Mouse (Mus musculus) lung, postnatal 36 days (tissue): ENCODE results near the gene Pxt1.
"Not testable (repeated sequence)": the region's sequence is repeated elsewhere in the genome, so short reads cannot be mapped to it uniquely, and the experiment has no call there.

Source experiments
- DNase-seq: peaks from one replicate; pipeline ENCODE4 v3.0.0; 2022; ENCODE audit warnings: mixed read lengths

Gene Pxt1

DNA sequence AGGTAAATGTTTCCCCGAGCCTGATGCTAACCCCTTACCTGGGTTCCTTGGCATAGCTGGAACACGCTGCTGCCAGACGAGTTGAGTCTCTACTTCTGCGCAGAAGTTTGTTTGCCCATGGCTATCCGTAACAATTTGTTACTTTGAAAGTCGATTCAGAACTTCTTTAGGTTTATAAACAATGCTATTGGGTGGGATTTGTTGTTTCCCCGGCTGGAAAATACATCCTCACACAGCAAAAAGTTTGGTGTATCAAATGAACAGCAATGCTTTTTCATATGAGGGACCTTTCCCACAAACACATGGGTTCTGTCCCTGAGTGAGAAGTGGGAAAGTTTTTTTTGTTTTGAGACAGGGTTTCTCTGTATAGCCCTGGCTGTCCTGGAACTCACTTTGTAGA is at the start of gene Pxt1:
Gene Pxt1, minus strand, starts transcription at position 101 of the 400 bp plus-strand sequence.
- DNase-seq, result no peak

DNA sequence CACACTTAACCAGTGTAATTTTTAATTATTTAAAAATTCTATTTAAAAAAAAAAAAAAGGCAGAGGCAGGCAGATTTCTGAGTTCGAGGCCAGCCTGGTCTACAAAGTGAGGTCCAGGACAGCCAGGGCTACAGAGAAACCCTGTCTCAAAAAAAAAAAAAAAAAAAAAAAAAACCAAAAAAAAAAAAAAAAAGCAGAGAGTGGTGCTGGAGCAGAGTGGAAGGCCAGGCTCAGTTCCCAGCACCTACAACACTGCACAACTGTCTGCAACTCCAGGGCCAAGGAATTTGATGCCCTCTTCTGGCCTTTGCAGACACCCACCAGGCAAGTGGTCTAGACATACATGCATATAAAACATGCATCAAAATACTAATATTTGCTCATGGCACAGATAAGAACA is 49.4 kb upstream of the Pxt1 start:
- not testable (repeated sequence) for DNase-seq

DNA sequence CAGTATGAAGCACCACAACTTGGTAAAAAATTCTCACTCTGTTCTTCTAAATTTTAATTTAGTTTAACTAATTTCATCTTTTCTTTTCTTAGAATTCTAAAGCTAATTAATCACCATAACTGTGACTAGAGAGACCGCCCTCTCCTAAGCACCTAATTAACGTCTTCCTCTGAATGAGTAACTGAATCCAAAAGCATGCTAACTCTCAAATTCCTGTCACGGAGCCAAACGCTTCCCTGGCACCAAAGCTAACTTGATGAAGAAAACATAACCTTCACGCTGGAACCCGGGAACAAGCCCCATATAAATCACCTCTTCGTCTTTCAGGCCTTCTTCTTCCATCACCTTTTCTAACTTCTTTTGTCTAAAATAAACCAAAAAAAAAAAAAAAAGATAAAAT is 48.5 kb upstream of the Pxt1 start:
- peak; percentile 60 for DNase-seq

DNA sequence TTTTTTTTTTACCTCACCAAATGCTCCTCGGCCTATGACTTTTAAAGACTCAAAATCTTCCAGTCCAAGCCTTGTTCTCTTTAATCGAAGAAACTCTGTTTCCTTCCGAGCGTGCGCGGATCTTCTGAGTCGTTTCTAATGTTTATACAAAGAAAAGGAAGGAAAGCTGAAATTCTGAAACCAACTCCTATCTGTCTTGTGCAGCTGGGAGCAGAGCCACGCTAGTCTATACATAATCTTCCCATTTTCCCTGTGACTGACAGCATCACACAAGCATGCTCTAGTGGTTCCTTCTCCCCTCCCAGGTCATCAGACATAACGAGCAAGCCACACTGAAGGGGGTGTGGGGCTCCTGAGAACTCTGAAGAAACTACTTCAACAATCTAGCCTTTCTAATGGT is 47.6 kb upstream of the Pxt1 start:
- DNase-seq, result no peak

DNA sequence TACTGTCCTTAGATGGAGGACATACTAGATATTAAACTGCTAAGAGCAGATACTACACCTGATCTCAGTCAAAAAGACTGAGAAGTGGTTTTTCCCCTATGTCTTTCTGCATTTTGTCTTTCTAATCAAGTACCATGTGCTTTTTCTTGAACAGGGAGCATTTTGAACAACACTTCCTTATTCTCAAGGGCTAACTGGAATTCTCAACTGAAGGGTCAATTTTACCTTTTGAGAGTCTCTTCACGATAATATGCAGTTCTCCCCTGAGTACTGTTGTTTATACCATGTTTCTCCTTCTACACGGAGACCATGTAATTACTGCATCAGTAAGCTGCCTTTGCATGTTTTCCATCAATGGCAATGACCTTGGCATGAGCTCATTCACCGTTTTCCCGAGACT is 46.4 kb upstream of the Pxt1 start:
- DNase-seq, result no peak

DNA sequence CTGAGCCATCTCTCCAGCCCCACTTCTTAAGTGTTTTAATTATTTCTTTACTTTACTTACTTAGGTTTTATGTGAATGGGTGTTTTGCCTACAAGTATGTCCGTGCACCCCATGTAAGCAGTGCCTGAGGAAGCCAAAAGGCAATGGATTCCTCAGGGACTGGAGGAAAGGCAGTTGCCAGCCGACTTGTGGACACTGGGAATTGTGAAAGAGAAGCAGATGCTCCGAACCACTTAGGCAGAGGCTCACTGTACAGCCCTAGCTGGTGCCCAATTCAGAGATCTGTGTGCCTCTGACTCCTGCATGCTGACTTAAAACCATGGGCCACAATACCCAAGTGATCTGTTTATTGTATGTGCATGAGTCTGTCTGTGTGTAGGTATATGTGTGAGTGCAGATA is 45.4 kb upstream of the Pxt1 start:
- no peak for DNase-seq

DNA sequence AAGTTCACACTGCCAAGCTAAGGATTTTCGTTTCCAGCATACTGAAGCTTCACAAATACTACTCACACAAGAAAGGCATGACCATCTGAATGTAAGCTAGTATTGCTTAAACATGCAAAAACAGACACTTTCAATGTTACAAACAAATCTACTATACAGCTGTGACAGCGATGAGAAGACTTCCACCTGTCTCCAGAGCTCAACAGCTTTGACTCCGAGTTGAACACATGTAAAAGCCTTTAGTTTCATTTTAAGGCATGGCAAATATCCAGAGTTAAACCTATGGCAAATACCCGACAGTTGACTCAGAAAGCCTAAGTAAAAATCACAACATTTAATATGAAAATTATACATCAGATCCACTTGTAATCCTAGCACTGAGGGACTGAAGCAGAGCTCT is 44.7 kb upstream of the Pxt1 start:
- DNase-seq, result no peak

DNA sequence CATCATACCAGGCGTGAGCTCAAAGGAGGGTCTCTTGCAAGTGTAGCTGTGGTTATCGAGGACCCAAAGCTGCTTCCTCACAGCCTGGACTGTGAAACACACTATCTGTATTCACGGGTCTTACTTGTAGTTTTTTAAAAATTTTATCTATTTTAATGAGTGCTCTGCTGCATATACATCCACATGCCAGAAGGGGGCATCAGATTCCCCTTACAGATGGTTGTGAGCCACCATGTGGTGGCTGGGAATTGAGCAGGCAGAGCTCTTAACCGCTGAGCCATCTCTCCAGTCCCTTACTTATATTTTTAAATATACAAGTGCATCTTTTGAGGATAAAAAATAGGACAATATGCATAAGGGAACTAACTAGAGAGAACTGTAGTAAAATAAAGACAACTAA is 44.1 kb upstream of the Pxt1 start:
- DNase-seq, result peak; percentile 63

DNA sequence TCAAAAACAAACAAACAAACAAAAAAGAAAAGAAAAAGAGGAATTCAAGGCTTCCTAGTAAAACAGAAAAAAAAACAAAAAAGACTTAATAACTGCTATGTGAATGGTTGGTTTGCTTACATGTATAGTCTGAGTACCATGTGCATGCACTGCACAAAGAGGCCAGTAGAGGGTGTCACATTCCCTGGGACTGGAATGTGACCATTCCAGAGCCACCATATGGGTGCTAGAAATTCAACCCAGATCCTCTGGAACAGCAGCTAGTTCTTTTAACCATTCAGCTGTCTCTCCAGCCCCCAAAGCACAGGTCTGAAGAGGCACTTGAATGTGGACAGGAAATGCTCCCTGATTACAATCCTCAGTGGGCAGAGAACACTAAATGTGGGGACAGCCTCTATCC is 43.2 kb upstream of the Pxt1 start:
- peak; percentile 61 for DNase-seq

DNA sequence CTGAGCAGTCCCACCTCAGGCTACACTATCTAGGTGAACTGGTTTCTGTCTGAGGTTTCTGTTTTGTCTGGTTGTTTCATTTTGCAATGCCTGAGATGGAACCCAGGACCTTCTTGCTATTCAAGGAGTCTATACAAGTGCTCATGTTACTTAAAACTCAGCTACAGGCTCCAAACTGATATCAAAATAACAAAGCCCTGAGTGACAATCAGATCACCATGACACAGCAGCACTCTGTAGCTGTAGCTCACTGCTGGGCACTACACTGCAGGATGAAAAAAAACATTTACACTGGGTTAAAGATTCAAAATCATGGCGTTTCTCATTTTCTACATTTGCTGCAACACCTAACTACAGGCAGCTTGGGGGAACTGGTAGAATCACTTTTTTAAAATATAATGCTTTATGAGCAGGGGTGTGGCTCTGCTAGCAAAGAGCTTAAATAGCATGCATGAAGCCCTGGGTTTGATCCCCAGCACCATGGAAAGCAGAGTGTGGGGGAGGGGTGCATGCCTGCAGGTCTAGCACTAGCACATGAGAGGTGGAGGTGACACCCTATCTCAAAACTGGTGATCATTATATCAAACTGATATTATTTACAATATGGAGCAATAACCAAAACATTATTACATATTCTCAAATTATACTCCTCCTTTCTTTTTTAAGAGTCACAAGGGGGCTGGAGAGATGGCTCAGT is 41.2 kb upstream of the Pxt1 start:
- DNase-seq, result no peak

DNA sequence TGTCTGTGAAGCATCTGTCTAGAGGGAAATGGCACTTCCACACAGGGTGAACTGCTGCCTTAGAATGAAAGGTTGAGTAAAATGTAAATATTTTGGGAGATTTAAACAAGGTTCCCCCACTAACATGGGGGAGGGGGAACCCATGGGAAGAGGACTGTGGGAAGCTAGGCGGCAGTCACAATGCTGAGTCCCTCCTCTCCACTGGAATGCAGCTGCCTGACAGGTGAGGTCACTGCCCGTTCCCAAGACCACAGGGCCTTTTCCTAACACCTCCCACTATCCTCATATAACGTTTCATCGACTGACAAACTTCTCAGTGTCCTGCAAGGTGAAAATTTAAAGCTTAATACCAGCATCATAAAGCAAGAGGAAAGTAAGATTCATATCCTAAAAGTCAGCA is 39.0 kb upstream of the Pxt1 start:
- no peak for DNase-seq

DNA sequence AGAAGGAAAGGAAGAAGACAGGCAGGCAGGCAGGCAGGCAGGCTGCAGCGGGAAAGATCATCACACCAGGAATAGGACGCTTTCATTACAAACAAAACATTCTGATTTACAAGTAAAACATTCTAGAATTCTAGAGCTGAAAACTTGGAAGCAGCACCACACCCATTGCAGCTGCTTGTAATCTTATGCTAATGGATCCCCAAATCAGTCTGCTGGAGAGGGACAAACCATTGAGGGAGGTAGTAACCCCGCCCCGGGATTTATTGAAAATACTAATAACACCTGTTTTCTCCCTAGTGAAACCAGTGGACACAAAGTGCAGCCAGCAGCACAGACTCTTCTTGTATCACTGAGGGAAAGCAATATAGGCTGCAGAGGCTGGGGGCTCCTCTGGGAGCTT is 37.4 kb upstream of the Pxt1 start:
- no peak for DNase-seq

DNA sequence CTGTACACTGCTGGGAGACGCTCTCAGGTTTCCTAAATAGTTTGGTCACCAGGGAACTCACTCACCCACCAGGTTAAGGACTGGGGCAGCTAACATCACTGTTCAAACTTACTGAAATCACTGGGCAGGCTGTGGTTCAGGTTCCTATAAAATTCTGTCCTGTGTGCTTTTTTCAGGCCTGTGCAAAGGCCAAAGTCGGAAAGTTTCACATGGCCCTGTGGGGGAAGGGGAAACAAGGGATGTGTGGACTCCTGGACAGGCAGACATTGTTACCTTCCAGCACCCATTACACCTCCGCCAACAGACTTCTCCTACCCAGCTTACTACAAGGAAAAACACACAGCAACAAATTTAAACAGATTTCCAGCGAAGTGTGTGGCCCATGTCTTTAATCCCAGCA is 35.5 kb upstream of the Pxt1 start:
- DNase-seq, result no peak

DNA sequence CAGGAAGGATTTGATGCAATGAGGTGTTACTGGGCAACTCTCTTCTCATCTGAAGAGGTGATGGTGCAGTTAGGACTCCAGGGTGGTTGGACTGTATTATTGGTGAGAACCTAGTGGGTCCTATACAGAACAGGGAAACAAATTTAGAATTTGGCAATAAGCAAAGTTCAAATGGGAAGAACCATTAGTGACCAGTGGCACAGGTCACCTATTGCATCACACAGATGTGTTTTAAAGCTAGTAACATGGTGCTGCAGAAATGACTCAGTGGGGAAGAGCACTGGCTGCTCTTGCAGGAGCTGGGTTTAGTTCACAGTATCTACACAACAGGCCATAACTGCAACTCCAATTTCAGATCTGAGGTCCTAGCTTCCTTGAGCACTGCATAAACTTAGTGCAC is 26.5 kb upstream of the Pxt1 start:
- DNase-seq, result no peak

DNA sequence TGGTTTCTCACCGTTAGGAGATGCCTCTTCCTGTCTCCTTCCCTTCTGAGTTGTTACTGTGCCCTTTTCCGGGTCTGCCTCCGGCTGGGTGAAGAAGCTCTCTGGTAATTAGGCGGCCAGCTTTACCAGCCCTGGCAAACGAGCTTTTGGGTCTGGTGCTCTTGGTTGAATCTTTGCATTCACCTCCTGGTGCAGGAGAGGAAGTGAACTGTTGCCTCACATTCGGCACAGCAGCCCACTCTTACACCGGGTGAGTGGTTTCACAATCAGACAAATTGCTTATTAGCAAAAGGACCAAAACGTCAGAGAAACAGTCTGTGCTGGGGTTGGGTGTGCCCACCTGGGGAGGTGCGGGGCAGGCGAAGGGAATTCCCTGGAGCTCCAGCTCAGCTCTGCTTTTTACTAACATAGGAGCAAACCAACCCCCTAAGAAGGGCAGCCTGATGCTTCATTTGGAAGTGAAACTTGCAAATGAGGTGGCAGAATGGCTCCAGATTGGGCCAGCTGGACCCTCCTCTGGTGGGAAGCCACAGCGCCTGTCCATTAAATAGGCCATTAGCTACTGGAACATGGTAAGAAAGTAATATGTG is 23.5 kb upstream of the Pxt1 start:
- peak; percentile 51 for DNase-seq

DNA sequence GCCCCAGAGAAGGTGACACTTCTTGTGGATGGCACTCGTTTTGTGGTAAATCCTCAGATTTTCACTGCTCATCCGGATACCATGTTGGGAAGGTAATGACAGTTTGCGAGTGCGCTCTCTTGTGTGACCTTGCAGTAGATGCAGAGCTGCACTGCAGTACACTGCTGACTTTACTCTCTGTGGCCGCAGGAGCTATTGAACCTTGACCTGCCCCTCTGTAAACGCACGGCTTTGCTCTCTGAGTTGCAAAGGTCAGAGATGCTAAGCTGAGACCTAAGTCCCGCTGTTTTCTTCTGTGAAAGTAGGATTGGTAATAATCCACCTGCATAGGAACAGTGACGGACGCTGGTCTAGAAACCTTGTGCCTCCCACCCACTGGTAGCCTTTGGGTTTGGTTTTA is 18.0 kb upstream of the Pxt1 start:
- DNase-seq, result no peak

DNA sequence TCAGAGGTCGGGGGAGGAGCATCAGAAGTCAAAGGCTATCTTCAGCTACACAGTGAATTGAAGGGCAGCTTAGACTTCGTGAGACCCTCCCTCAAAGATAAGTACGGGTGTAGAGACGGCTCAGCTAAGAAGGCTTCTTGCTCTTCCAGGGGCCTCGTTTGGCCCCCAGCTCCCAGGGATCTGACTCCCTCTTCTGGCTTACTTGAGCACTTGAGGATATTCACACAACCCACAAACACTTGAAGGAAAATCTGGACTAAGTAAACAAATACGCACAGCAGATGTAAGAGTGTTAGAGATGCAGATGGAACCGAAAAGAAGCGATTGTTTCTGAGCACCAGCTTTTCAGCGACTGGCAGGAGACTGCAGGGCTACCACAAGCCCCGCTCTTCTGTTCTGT is 17.0 kb upstream of the Pxt1 start:
- DNase-seq, result no peak

DNA sequence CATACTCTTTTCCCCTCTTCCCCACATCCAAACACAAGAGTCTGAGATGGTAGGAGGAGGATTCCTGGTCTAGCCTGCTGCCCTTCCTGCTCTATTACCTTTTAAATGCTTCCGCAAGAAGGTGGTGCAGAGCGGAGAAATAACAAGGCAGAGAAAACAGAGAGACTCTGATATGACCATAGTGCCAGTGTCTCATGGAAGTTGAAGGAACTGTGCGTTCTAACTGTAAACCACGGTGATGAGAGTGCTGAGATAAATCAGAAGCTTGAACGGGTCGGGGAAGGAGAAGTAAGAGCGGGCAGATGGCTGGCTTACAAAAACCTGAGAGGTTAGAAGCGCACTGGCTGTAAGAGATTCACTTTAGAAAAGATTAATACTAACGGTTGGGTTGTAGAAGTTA is 10.8 kb upstream of the Pxt1 start:
- no peak for DNase-seq

DNA sequence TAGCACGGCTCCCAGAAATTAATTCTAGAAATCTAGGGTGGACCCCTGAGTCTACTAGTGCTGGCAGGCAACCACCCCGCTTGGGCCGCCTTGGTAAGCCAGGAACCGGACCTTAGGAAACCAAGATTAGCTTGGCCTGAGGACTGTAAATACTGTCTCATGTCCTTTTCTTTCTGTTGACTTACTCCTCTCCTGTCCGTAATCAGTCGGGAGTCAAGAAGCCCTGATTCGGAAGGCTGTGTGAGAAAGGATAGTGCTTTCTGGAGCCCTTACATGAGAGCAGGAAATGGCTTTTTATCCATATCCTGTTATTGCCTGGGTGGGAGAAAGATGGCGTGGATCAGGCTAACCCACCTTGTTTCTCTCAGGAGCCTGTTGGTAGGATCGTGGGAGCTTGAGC is 9.6 kb upstream of the Pxt1 start:
- peak; percentile 27 for DNase-seq

DNA sequence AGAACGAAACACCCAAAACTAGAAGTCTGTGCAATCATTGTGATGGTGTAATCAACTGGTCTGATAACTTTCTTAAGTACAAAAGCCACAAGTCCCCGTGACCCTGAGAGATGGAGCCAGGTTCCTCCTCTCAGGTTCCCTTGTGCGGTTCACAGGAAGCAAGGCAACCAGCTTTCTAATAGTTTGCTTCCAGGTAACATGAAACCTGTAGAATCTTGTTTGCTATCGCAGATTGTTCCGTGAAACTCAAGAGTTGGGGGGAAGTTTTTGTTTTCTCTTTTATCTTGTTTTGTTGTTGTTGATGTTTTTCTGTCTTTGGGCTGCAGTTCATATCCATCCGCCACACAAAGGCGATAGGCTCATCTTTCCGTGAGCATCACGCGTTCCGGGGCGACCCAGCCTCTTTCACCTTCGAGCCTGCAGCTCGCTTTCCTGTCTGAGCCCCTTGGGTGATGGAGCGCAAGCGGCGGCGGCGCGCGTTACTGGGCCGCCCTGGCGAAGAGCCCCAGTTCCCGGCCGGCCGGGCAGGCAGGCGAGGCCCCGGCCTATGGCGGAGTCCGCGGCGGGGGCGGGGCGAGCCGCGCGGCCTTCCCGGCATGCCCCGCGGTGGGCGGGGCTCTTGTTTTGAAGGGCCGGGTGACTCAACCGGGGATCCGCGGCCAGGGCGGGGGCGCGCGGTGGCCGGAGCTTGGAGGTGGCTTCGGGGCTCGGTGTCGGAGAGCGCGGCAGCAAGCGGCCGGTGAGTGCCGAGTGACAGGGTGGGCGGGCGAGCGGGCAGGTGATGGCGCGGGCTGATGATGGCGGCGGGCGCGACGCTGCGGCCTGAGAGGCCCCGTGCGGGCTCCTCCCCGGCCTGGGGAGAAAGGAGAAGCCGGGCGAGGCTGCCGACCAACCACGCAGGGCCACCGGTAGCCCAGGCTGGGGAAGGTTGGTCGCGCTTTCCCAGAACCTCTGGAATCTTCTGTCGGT is 8.5 kb upstream of the Pxt1 start, which contains the start of gene Kctd20:
Gene Kctd20, plus strand, starts transcription at position 120 of the 969 bp plus-strand sequence.
- peak; percentile 95 for DNase-seq

DNA sequence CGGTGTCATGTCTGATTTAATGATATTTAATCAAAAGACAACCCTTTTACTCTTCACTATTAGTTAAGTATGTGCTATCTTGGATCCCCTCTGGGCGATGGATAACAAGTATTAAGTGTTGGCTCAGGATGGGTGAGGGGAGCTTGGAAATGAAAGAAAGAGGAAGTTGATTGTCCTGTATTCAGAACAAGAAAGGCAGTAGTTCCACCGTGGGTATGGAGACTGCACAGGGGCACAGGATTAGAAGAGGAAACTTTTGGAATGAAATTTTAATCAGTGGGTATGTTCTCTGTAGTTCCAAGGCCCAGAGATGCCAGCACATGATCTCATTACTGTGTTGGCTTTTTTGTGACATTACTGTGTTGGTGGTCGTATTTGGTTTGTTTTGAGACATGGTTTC is 7.1 kb upstream of the Pxt1 start:
- DNase-seq, result no peak

DNA sequence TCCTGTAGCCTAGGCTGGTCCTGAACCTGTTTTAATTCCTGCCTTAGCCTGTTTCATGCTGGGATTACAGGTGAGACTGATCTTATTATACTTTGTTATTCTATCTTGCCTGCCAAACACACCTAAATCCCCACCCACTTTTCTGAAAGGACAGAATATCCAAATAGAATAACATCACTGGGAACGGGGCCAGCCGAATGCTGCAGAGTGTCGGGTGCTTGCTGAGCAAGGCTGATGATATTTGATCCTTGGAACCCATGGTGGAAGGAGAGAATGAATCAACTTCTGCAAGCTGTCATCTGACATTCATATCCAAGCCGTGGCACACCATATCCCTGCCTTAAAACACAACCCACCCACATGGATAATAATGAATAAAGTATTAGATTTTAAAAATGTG is 5.0 kb upstream of the Pxt1 start:
- DNase-seq, result no peak

DNA sequence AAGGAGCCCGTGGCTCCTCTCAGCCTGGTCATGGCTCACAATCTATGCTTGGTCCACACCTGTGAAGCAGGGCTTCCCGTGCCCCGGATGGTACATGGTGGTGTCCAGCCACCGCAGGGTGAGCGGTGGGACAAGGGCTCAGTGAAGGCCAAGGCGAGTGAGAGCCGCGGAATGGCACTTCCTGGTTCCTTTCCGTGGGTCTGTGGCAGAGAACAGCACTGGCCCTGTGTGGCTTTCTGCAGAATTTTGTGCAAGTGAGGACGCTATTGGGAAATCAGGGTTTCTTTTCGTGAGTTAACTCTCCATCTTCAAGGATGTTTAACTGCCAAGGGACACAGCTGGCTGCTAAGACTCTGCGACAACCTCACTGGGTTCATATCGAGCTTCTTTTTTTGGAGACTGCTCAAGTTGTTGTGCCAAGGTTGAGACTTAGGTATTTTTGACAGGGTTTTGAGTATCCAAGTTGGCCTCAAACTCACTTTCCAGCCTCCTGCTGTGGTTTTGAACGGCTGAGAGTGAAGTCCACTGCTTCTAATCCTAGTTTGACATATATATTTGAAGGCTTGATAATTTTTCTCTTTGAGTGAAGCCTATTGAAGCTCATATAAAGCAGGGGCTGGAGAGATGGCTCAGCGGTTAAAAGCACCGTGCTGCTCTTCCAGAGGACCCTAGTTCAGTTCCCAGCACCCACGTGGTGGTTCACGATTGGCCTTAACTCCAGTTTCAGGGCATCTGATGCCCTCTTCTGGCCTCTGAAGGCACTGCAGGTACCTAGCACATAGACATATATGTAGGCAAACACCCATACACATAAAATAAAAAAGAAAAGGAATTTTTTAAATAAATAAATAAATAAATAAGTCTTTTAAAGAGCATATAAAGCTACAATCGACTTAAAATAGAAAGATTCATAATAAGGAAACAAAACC is 3.6 kb upstream of the Pxt1 start:
- no peak for DNase-seq
